In genomic region chr5:37828001-37828400, GRCm38 (mm10) we compare ENCODE assay signal across 17 mouse cellular contexts. TPM values are rescaled to one million over a fixed set of nuclear protein-coding genes. Genes with fewer than 3 reads are reported as not detected.
DNase-seq lines count a peak whose midpoint lies in the region; ATAC-seq and TF ChIP-seq lines count a peak whose summit lies in the region.
"Had no signal": no experiment of that assay in that cellular context is flagged by ENCODE, and none has a peak within 500 bp of the region (broad histone marks: within the 10 kb centered on the region; RNA-seq: fewer than 3 reads in every experiment).

No protein-coding gene starts in this region.

- H3K27me3 ChIP-seq in midbrain, embryonic 10.5 days (ENCODE audit: low read depth, poor library complexity, severe bottlenecking), result peaks cover 100% of the 10 kb centered on the region
- peaks cover 97% of the 10 kb centered on the region for H3K27me3 ChIP-seq in midbrain, embryonic 13.5 days
- peaks cover 66% of the 10 kb centered on the region for H3K27me3 ChIP-seq in embryonic facial prominence, embryonic 12.5 days
- H3K27me3 ChIP-seq in limb, embryonic 14.5 days (ENCODE audit: control insufficient read depth, insufficient read depth, low read length), result peaks cover 82% of the 10 kb centered on the region

- no peak overlapping the region for H3K9ac ChIP-seq in midbrain, embryonic 13.5 days (replicated peaks)
- peak overlapping the region; percentile 52 for H3K9ac ChIP-seq in embryonic facial prominence, embryonic 12.5 days
- no peak overlapping the region for H3K9ac ChIP-seq in limb, embryonic 14.5 days (ENCODE audit: low read depth, low read length, severe bottlenecking)
- H3K9ac ChIP-seq: lung, embryonic 14.5 days had no signal

- ATAC-seq in midbrain, embryonic 13.5 days, result no peak
- ATAC-seq in embryonic facial prominence, embryonic 12.5 days (ENCODE audit: insufficient number of reproducible peaks, insufficient read depth, low FRiP score, low TSS enrichment), result no peak
- no peak for ATAC-seq in limb, embryonic 14.5 days (ENCODE audit: low FRiP score, low read depth)
- ATAC-seq: intestine, postnatal 0 days had no signal

- no peaks in the 10 kb centered on the region for H3K36me3 ChIP-seq in midbrain, embryonic 10.5 days
- no peaks in the 10 kb centered on the region for H3K36me3 ChIP-seq in midbrain, embryonic 13.5 days
- no peaks in the 10 kb centered on the region for H3K36me3 ChIP-seq in embryonic facial prominence, embryonic 12.5 days
- no peaks in the 10 kb centered on the region for H3K36me3 ChIP-seq in limb, embryonic 14.5 days (ENCODE audit: control insufficient read depth, insufficient read depth, low read length)

- no peak overlapping the region; the same call in 1 of the 2 replicates for H3K4me2 ChIP-seq in midbrain, embryonic 13.5 days (replicated peaks)
- H3K4me2 ChIP-seq in embryonic facial prominence, embryonic 12.5 days (replicated peaks), result peak overlapping the region; percentile 71
- peak overlapping the region; percentile 84 for H3K4me2 ChIP-seq in limb, embryonic 14.5 days (replicated peaks; ENCODE audit: low read depth, low read length, severe bottlenecking)
- H3K4me2 ChIP-seq: lung, embryonic 14.5 days had no signal

- intact Hi-C loops in gastrocnemius, postnatal 14 days (cut with DNase I; ENCODE audit: low total_unique reads), result no loop called here

- peak overlapping the region; percentile 41 for H3K4me3 ChIP-seq in midbrain, embryonic 10.5 days
- H3K4me3 ChIP-seq in midbrain, embryonic 13.5 days (replicated peaks), result no peak overlapping the region
- peak overlapping the region; percentile 72; the same call in 1 of the 2 replicates for H3K4me3 ChIP-seq in embryonic facial prominence, embryonic 12.5 days
- peak overlapping the region; percentile 60 for H3K4me3 ChIP-seq in limb, embryonic 14.5 days (replicated peaks; ENCODE audit: low read length)
- H3K4me3 ChIP-seq: layer of hippocampus, adult 2 months; left cerebral cortex, adult 2 months had no signal

- H3K4me1 ChIP-seq in midbrain, embryonic 10.5 days, result peaks cover 72% of the 10 kb centered on the region
- peaks cover 50% of the 10 kb centered on the region for H3K4me1 ChIP-seq in midbrain, embryonic 13.5 days (replicated peaks)
- peaks cover 21% of the 10 kb centered on the region for H3K4me1 ChIP-seq in embryonic facial prominence, embryonic 12.5 days
- peaks cover 20% of the 10 kb centered on the region for H3K4me1 ChIP-seq in limb, embryonic 14.5 days (ENCODE audit: control insufficient read depth, insufficient read depth, low read length)

- no peak for TF ChIP-seq POLR2A in limb, embryonic 14.5 days (IDR thresholded peaks at IDR 0.05; ENCODE audit: borderline replicate concordance, extremely low read depth, insufficient read depth, insufficient read length)

- H3K9me3 ChIP-seq in midbrain, embryonic 10.5 days (replicated peaks), result peaks cover 4% of the 10 kb centered on the region; the same call in 1 of the 2 replicates
- no peaks in the 10 kb centered on the region; the same call in 1 of the 2 replicates for H3K9me3 ChIP-seq in midbrain, embryonic 13.5 days
- no peaks in the 10 kb centered on the region for H3K9me3 ChIP-seq in embryonic facial prominence, embryonic 12.5 days
- no peaks in the 10 kb centered on the region for H3K9me3 ChIP-seq in limb, embryonic 14.5 days (ENCODE audit: control insufficient read depth, low read length)

- WGBS in midbrain, embryonic 10.5 days, result under 1% methylated on average over 14 of the region's 14 CpGs
- WGBS in midbrain, embryonic 13.5 days, result under 1% methylated on average over 14 of the region's 14 CpGs
- WGBS in embryonic facial prominence, embryonic 12.5 days, result under 1% methylated on average over 14 of the region's 14 CpGs
- 2% methylated on average over 14 of the region's 14 CpGs for whole genome bisulfite sequencing in limb, embryonic 14.5 days

- peak; percentile 47 for DNase-seq in midbrain, embryonic 10.5 days (ENCODE audit: low spot score)
- peak; percentile 65 for DNase-seq in embryo, embryonic 11 days
- DNase-seq in limb, embryonic 14.5 days (ENCODE audit: low spot score), result no peak
- DNase-seq in cerebellum, adult 9-11 months, result no peak
- DNase-seq in gastrocnemius, postnatal 14 days, result no peak
- DNase-seq: adrenal gland, postnatal 36 days; gastrocnemius, postnatal 36 days; lung, embryonic 14.5 days; right cerebral cortex, postnatal 4 days; thymus, adult 18-20 months had no signal

- H3K27ac ChIP-seq in midbrain, embryonic 10.5 days (replicated peaks), result peak overlapping the region; percentile 57; the same call in 1 of the 2 replicates
- no peak overlapping the region for H3K27ac ChIP-seq in midbrain, embryonic 13.5 days
- peak overlapping the region; percentile 85 for H3K27ac ChIP-seq in embryonic facial prominence, embryonic 12.5 days
- no peak overlapping the region; the same call in 1 of the 2 replicates for H3K27ac ChIP-seq in limb, embryonic 14.5 days (replicated peaks; ENCODE audit: low read depth, low read length)
- H3K27ac ChIP-seq: kidney, postnatal 0 days; layer of hippocampus, adult 2 months; left cerebral cortex, adult 2 months had no signal

RNA-seq across cellular contexts. Expression of gene Msx1, which starts 3.6 kb away (rescaled TPM):
- polyA plus RNA-seq in midbrain, embryonic 10.5 days (2016; fragmentation: Nextera tagmentation; extraction: Ambion mirVana), result 150 and 155 TPM in 2 replicates
- 16.2 and 23.2 TPM in 2 replicates for polyA plus RNA-seq in midbrain, embryonic 13.5 days (2015; fragmentation: Nextera tagmentation; extraction: Ambion mirVana)
- polyA plus RNA-seq in embryonic facial prominence, embryonic 12.5 days (2016; fragmentation: Nextera tagmentation; extraction: Ambion mirVana), result 394 and 406 TPM in 2 replicates
- 81.2 and 120 TPM in 2 replicates for polyA plus RNA-seq in limb, embryonic 14.5 days (2012; rRNA removed)
- 122 and 166 TPM in 2 replicates for polyA plus RNA-seq in limb, embryonic 14.5 days (2014; fragmentation: Nextera tagmentation; extraction: Ambion mirVana)
- total RNA-seq in gastrocnemius, postnatal 14 days (2021), result 1 to 10 TPM; 2.9 to 3.8 TPM
- total RNA-seq: megakaryocyte progenitor cell, adult 5-6 weeks had no signal

Comparison
In these comparisons a context has a peak if more than half of its experiments do, and no peak if none do; other contexts are left out.
1. H3K27ac ChIP-seq: peak in midbrain, embryonic 10.5 days (single experiment) and embryonic facial prominence, embryonic 12.5 days (single experiment); none in midbrain, embryonic 13.5 days (single experiment) and limb, embryonic 14.5 days (single experiment).
2. DNase-seq: peak in midbrain, embryonic 10.5 days (single experiment) and embryo, embryonic 11 days (single experiment); none in limb, embryonic 14.5 days (single experiment), cerebellum, adult 9-11 months (single experiment) and gastrocnemius, postnatal 14 days (single experiment).